In the genomic region with DNA sequence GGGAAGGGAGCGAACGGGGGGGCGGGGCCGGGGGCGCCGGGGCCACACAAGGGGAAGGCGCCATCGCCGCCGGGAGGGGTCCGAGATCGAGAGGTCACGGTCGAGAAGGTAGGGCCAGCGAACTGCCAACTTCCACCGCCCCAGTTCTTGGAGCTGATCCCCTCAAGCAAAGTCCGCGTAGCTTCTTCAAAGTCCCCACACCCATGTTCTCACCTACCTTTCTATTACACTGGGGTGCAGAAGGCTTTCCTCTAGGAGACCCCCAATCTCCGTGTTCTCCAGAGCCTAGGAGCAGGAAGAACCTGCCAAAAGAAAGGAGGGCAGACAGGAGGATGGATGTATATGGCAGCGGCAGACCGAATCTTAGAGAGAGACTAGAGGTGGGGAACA, we compare ENCODE assay signal across 7 mouse cellular contexts. TPM values are rescaled to one million over a fixed set of nuclear protein-coding genes. Genes with fewer than 3 reads are reported as not detected.
DNase-seq lines count a peak whose midpoint lies in the region; ATAC-seq and TF ChIP-seq lines count a peak whose summit lies in the region.

No protein-coding gene starts in this region.

- no peak for TF ChIP-seq CTCF in spleen, adult 2 months (IDR thresholded peaks at IDR 0.05; ENCODE audit: extremely low read depth, insufficient read depth, insufficient read length, insufficient replicate concordance)

- H3K4me2 ChIP-seq in forebrain, embryonic 15.5 days (replicated peaks): peak overlapping the region; percentile 99
- peak overlapping the region; percentile 84 for H3K4me2 ChIP-seq in liver, embryonic 11.5 days
- peak overlapping the region; percentile 92 for H3K4me2 ChIP-seq in stomach, embryonic 15.5 days

- peaks cover 56% of the 10 kb centered on the region for H3K4me1 ChIP-seq in spleen, adult 2 months (ENCODE audit: control insufficient read depth, insufficient read depth, insufficient read length)
- H3K4me1 ChIP-seq in forebrain, embryonic 15.5 days: peaks cover 41% of the 10 kb centered on the region
- peaks cover 40% of the 10 kb centered on the region for H3K4me1 ChIP-seq in liver, embryonic 11.5 days (replicated peaks; ENCODE audit: control insufficient read depth, insufficient read depth, low read length)
- peaks cover 50% of the 10 kb centered on the region for H3K4me1 ChIP-seq in stomach, embryonic 15.5 days

- DNase-seq in spleen, adult 2 months (ENCODE audit: low read depth in 1 of 2, low spot score in 2 of 2): no peak
- DNase-seq in spleen, adult 12 weeks (ENCODE audit: low spot score): no peak
- DNase-seq in liver, embryonic 11.5 days (ENCODE audit: low spot score): no peak
- no peak for DNase-seq in thymus, adult 18-20 months
- no peak for DNase-seq in urinary bladder, postnatal 36 days (ENCODE audit: low spot score in 2 of 2)

- peaks cover 2% of the 10 kb centered on the region; the same call in 1 of the 2 replicates for H3K36me3 ChIP-seq in spleen, adult 2 months (ENCODE audit: control insufficient read depth, insufficient read depth, low read length)
- no peaks in the 10 kb centered on the region for H3K36me3 ChIP-seq in forebrain, embryonic 15.5 days
- no peaks in the 10 kb centered on the region for H3K36me3 ChIP-seq in liver, embryonic 11.5 days (ENCODE audit: control insufficient read depth, insufficient read depth, low read length)
- no peaks in the 10 kb centered on the region for H3K36me3 ChIP-seq in stomach, embryonic 15.5 days

- TF ChIP-seq POLR2A in spleen, adult 2 months (IDR thresholded peaks at IDR 0.05; ENCODE audit: low read depth, low read length): no peak

- H3K9me3 ChIP-seq in forebrain, embryonic 15.5 days: no peaks in the 10 kb centered on the region
- no peaks in the 10 kb centered on the region for H3K9me3 ChIP-seq in liver, embryonic 11.5 days (ENCODE audit: control insufficient read depth, low read length)
- no peaks in the 10 kb centered on the region for H3K9me3 ChIP-seq in stomach, embryonic 15.5 days

- peak overlapping the region; percentile 38 for H3K27ac ChIP-seq in spleen, adult 2 months (ENCODE audit: insufficient read depth, low read length)
- H3K27ac ChIP-seq in forebrain, embryonic 15.5 days (replicated peaks): no peak overlapping the region
- peak overlapping the region; percentile 82; the same call in 1 of the 2 replicates for H3K27ac ChIP-seq in liver, embryonic 11.5 days (ENCODE audit: low read depth, low read length)
- peak overlapping the region; percentile 92 for H3K27ac ChIP-seq in stomach, embryonic 15.5 days

- no peak for ATAC-seq in forebrain, embryonic 15.5 days (replicated peaks)
- no peak for ATAC-seq in liver, embryonic 11.5 days (replicated peaks; ENCODE audit: low FRiP score)
- no peak for ATAC-seq in stomach, embryonic 15.5 days (ENCODE audit: insufficient read depth, low FRiP score, low read depth)

- H3K27me3 ChIP-seq in spleen, adult 2 months (ENCODE audit: control insufficient read depth, insufficient read depth, low read length): no peaks in the 10 kb centered on the region
- peaks cover 54% of the 10 kb centered on the region for H3K27me3 ChIP-seq in forebrain, embryonic 15.5 days
- peaks cover 81% of the 10 kb centered on the region for H3K27me3 ChIP-seq in liver, embryonic 11.5 days (replicated peaks; ENCODE audit: control insufficient read depth, insufficient read depth, low read length)
- no peaks in the 10 kb centered on the region for H3K27me3 ChIP-seq in stomach, embryonic 15.5 days (replicated peaks)

- H3K4me3 ChIP-seq in spleen, adult 2 months (ENCODE audit: extremely low read depth, insufficient read depth, insufficient read length): peak overlapping the region; percentile 88
- peak overlapping the region; percentile 52 for H3K4me3 ChIP-seq in forebrain, embryonic 15.5 days
- peak overlapping the region; percentile 67 for H3K4me3 ChIP-seq in liver, embryonic 11.5 days (ENCODE audit: low read depth, low read length)
- peak overlapping the region; percentile 57 for H3K4me3 ChIP-seq in stomach, embryonic 15.5 days (replicated peaks)

- under 1% methylated on average over 18 of the region's 21 CpGs for WGBS in spleen, adult 2 months
- 3% methylated on average over 19 of the region's 21 CpGs for WGBS in forebrain, embryonic 15.5 days
- WGBS in liver, embryonic 11.5 days: 1% methylated on average over 14 of the region's 21 CpGs
- under 1% methylated on average over 16 of the region's 21 CpGs for WGBS in stomach, embryonic 15.5 days

- peak overlapping the region; percentile 55 for H3K9ac ChIP-seq in forebrain, embryonic 15.5 days (replicated peaks)
- peak overlapping the region; percentile 73 for H3K9ac ChIP-seq in liver, embryonic 11.5 days (ENCODE audit: low read depth, low read length)
- peak overlapping the region; percentile 91; the same call in 1 of the 2 replicates for H3K9ac ChIP-seq in stomach, embryonic 15.5 days

RNA-seq across cellular contexts. Expression of gene AC109138.7, which starts 1.3 kb away (rescaled TPM):
- not detected in 2 replicates for polyA plus RNA-seq in spleen, adult 2 months (2012; rRNA removed)
- not detected in 2 replicates for polyA plus RNA-seq in forebrain, embryonic 15.5 days (2015; fragmentation: Nextera tagmentation; extraction: Ambion mirVana)
- polyA plus RNA-seq in liver, embryonic 11.5 days (2014; fragmentation: Nextera tagmentation; extraction: Ambion mirVana): not detected in 2 replicates
- polyA plus RNA-seq in stomach, embryonic 15.5 days (2015; fragmentation: Nextera tagmentation; extraction: Ambion mirVana): not detected in 2 replicates

RNA-seq across cellular contexts. Expression of gene Clcf1, which starts 1.4 kb away (rescaled TPM):
- 128 and 163 TPM in 2 replicates for polyA plus RNA-seq in spleen, adult 2 months (2012; rRNA removed)
- polyA plus RNA-seq in forebrain, embryonic 15.5 days (2015; fragmentation: Nextera tagmentation; extraction: Ambion mirVana): 0.39 and 0.43 TPM in 2 replicates
- 1.9 and 2.4 TPM in 2 replicates for polyA plus RNA-seq in liver, embryonic 11.5 days (2014; fragmentation: Nextera tagmentation; extraction: Ambion mirVana)
- 5.4 and 6.2 TPM in 2 replicates for polyA plus RNA-seq in stomach, embryonic 15.5 days (2015; fragmentation: Nextera tagmentation; extraction: Ambion mirVana)

RNA-seq across cellular contexts. Expression of gene Rad9a, which starts 14.0 kb away (rescaled TPM):
- polyA plus RNA-seq in spleen, adult 2 months (2012; rRNA removed): 53.1 and 62.9 TPM in 2 replicates
- polyA plus RNA-seq in forebrain, embryonic 15.5 days (2015; fragmentation: Nextera tagmentation; extraction: Ambion mirVana): 22.6 and 25.2 TPM in 2 replicates
- 35.7 and 38.8 TPM in 2 replicates for polyA plus RNA-seq in liver, embryonic 11.5 days (2014; fragmentation: Nextera tagmentation; extraction: Ambion mirVana)
- 25.4 and 27.4 TPM in 2 replicates for polyA plus RNA-seq in stomach, embryonic 15.5 days (2015; fragmentation: Nextera tagmentation; extraction: Ambion mirVana)

RNA-seq across cellular contexts. Expression of gene Pold4, which starts 16.3 kb away (rescaled TPM):
- polyA plus RNA-seq in spleen, adult 2 months (2012; rRNA removed): 233 and 309 TPM in 2 replicates
- 17.2 and 18.1 TPM in 2 replicates for polyA plus RNA-seq in forebrain, embryonic 15.5 days (2015; fragmentation: Nextera tagmentation; extraction: Ambion mirVana)
- 22.1 and 24.9 TPM in 2 replicates for polyA plus RNA-seq in liver, embryonic 11.5 days (2014; fragmentation: Nextera tagmentation; extraction: Ambion mirVana)
- polyA plus RNA-seq in stomach, embryonic 15.5 days (2015; fragmentation: Nextera tagmentation; extraction: Ambion mirVana): 26.7 and 36.4 TPM in 2 replicates

RNA-seq across cellular contexts. Expression of gene Ppp1ca, which starts 23.6 kb away (rescaled TPM):
- 464 and 481 TPM in 2 replicates for polyA plus RNA-seq in spleen, adult 2 months (2012; rRNA removed)
- polyA plus RNA-seq in forebrain, embryonic 15.5 days (2015; fragmentation: Nextera tagmentation; extraction: Ambion mirVana): 560 and 578 TPM in 2 replicates
- 773 and 809 TPM in 2 replicates for polyA plus RNA-seq in liver, embryonic 11.5 days (2014; fragmentation: Nextera tagmentation; extraction: Ambion mirVana)
- polyA plus RNA-seq in stomach, embryonic 15.5 days (2015; fragmentation: Nextera tagmentation; extraction: Ambion mirVana): 745 and 766 TPM in 2 replicates

Comparison
In these comparisons a context has a peak if more than half of its experiments do, and no peak if none do; other contexts are left out.
1. RNA of gene Clcf1, which starts 1.4 kb away (polyA plus RNA-seq): 128 to 163 TPM in spleen, adult 2 months; 5.4 to 6.2 TPM in stomach, embryonic 15.5 days, 1.9 to 2.4 TPM in liver, embryonic 11.5 days and 0.39 to 0.43 TPM in forebrain, embryonic 15.5 days; every median in the first group is over 10 times any median in the second.
2. Peak in every context shown above with its lines, with median percentiles within 50 percentile points of each other: H3K4me3 ChIP-seq, H3K4me2 ChIP-seq and H3K9ac ChIP-seq.